Mouse (Mus musculus): ENCODE data around the gene Zfp467.

GRCm38 (mm10) chr6:48452771-48453170 lies 7.1 kb upstream of the Zfp467 start:
- TF ChIP-seq POLR2A (IDR thresholded peaks at IDR 0.05; ENCODE audit: low read depth, low read length): no peak
- TF ChIP-seq CTCF (IDR thresholded peaks at IDR 0.05; ENCODE audit: extremely low read depth, insufficient read depth, insufficient read length, insufficient replicate concordance): no peak
